Mouse (Mus musculus): ENCODE measurements around the gene Csnk2b. TPM values are rescaled to one million over a fixed set of nuclear protein-coding genes. Genes with fewer than 3 reads are reported as not detected.

Csnk2b gene
- 220 and 246 TPM in 2 replicates for polyA plus RNA-seq (2016; fragmentation: Nextera tagmentation; extraction: Ambion mirVana)

- peak within 1 kb of the TSS; percentile 94 for H3K27ac ChIP-seq
- no peaks in the 10 kb centered on the region for H3K27me3 ChIP-seq (ENCODE audit: insufficient read depth, poor library complexity, severe bottlenecking)
- DNase-seq (ENCODE audit: low spot score): no peak
- peaks cover 35% of the 10 kb centered on the region for H3K4me1 ChIP-seq
- peaks cover 48% of the 10 kb centered on the region for H3K36me3 ChIP-seq
- WGBS: under 1% methylated on average over 19 of the region's 19 CpGs
- H3K4me3 ChIP-seq: peak within 1 kb of the TSS; percentile 97
- no peaks in the 10 kb centered on the region for H3K9me3 ChIP-seq
These were observed at the start of gene Csnk2b for GRCm38 (mm10) chr17:35121871-35122303. Csnk2b (minus strand) TSS chr17:35122053.

- Histone ChIP-seq H3K4me1 (peaks cover 9% of the 10 kb centered on the region; the same call in 1 of the 2 replicates), H3K36me3 (no peaks in the 10 kb centered on the region), H3K27me3 (ENCODE audit: insufficient read depth, poor library complexity, severe bottlenecking) (peaks cover 15% of the 10 kb centered on the region; the same call in 1 of the 2 replicates), H3K27ac (no peak overlapping the region), H3K9me3 (no peaks in the 10 kb centered on the region), H3K4me3 (no peak overlapping the region)
- no peak for DNase-seq (ENCODE audit: low spot score)
- WGBS: 22% methylated on average over 4 of the region's 4 CpGs
These were observed 46.8 kb upstream of the Csnk2b start for GRCm38 (mm10) chr17:35168541-35169207.

GRCm38 (mm10) chr17:35167794-35168193 lies 45.9 kb upstream of the Csnk2b start:
- Histone ChIP-seq H3K27ac (no peak overlapping the region), H3K9me3 (no peaks in the 10 kb centered on the region), H3K4me1 (peaks cover 17% of the 10 kb centered on the region), H3K27me3 (ENCODE audit: insufficient read depth, poor library complexity, severe bottlenecking) (peaks cover 11% of the 10 kb centered on the region; the same call in 1 of the 2 replicates), H3K4me3 (no peak overlapping the region), H3K36me3 (peaks cover under 1% of the 10 kb centered on the region; the same call in 1 of the 2 replicates)
- 86% methylated on average over 7 of the region's 7 CpGs for WGBS
- DNase-seq (ENCODE audit: low spot score): no peak

GRCm38 (mm10) chr17:35166352-35167035 lies 44.6 kb upstream of the Csnk2b start:
- Histone ChIP-seq H3K9me3 (no peaks in the 10 kb centered on the region), H3K27ac (peak overlapping the region; percentile 100), H3K36me3 (peaks cover 13% of the 10 kb centered on the region), H3K27me3 (ENCODE audit: insufficient read depth, poor library complexity, severe bottlenecking) (no peaks in the 10 kb centered on the region), H3K4me1 (peaks cover 26% of the 10 kb centered on the region), H3K4me3 (no peak overlapping the region)
- 71% methylated on average over 8 of the region's 8 CpGs for WGBS
- no peak for DNase-seq (ENCODE audit: low spot score)

- DNase-seq (ENCODE audit: low spot score): no peak
- peaks cover 26% of the 10 kb centered on the region for H3K4me1 ChIP-seq
- WGBS: 29% methylated on average over 12 of the region's 12 CpGs
- H3K27ac ChIP-seq: peak overlapping the region; percentile 100
- no peaks in the 10 kb centered on the region for H3K9me3 ChIP-seq
- H3K36me3 ChIP-seq: peaks cover 22% of the 10 kb centered on the region
- peak overlapping the region; percentile 98 for H3K4me3 ChIP-seq
- no peaks in the 10 kb centered on the region for H3K27me3 ChIP-seq (ENCODE audit: insufficient read depth, poor library complexity, severe bottlenecking)
These were observed 43.8 kb upstream of the Csnk2b start for GRCm38 (mm10) chr17:35165451-35166155.

GRCm38 (mm10) chr17:35164568-35165450 lies 43.0 kb upstream of the Csnk2b start, which contains the start of gene Prrc2a:
Prrc2a (minus strand) TSS chr17:35164897.
- Histone ChIP-seq H3K4me3 (peak within 1 kb of the TSS; percentile 98), H3K27ac (peak within 1 kb of the TSS; percentile 100), H3K9me3 (no peaks in the 10 kb centered on the region), H3K4me1 (peaks cover 26% of the 10 kb centered on the region), H3K27me3 (ENCODE audit: insufficient read depth, poor library complexity, severe bottlenecking) (no peaks in the 10 kb centered on the region), H3K36me3 (peaks cover 30% of the 10 kb centered on the region)
- DNase-seq (ENCODE audit: low spot score): peak; percentile 99
- WGBS: under 1% methylated on average over 76 of the region's 89 CpGs

GRCm38 (mm10) chr17:35164218-35164567 lies 42.3 kb upstream of the Csnk2b start:
- Histone ChIP-seq H3K4me3 (peak overlapping the region; percentile 98), H3K27me3 (ENCODE audit: insufficient read depth, poor library complexity, severe bottlenecking) (no peaks in the 10 kb centered on the region), H3K36me3 (peaks cover 36% of the 10 kb centered on the region), H3K27ac (peak overlapping the region; percentile 100), H3K4me1 (peaks cover 26% of the 10 kb centered on the region), H3K9me3 (no peaks in the 10 kb centered on the region)
- 4% methylated on average over 28 of the region's 28 CpGs for WGBS
- no peak for DNase-seq (ENCODE audit: low spot score)

- 16% methylated on average over 8 of the region's 8 CpGs for WGBS
- H3K27ac ChIP-seq: peak overlapping the region; percentile 100
- H3K36me3 ChIP-seq: peaks cover 43% of the 10 kb centered on the region
- no peaks in the 10 kb centered on the region for H3K9me3 ChIP-seq
- no peaks in the 10 kb centered on the region for H3K27me3 ChIP-seq (ENCODE audit: insufficient read depth, poor library complexity, severe bottlenecking)
- peaks cover 26% of the 10 kb centered on the region for H3K4me1 ChIP-seq
- no peak for DNase-seq (ENCODE audit: low spot score)
- peak overlapping the region; percentile 98 for H3K4me3 ChIP-seq
These were observed 41.7 kb upstream of the Csnk2b start for GRCm38 (mm10) chr17:35163326-35164081.

- Histone ChIP-seq H3K36me3 (peaks cover 51% of the 10 kb centered on the region), H3K4me1 (peaks cover 26% of the 10 kb centered on the region), H3K4me3 (peak overlapping the region; percentile 98), H3K27ac (peak overlapping the region; percentile 62; the same call in 1 of the 2 replicates), H3K9me3 (no peaks in the 10 kb centered on the region), H3K27me3 (ENCODE audit: insufficient read depth, poor library complexity, severe bottlenecking) (no peaks in the 10 kb centered on the region)
- no peak for DNase-seq (ENCODE audit: low spot score)
- 69% methylated on average over 12 of the region's 12 CpGs for WGBS
These were observed 40.9 kb upstream of the Csnk2b start for GRCm38 (mm10) chr17:35162730-35163129.

GRCm38 (mm10) chr17:35162121-35162520 lies 40.3 kb upstream of the Csnk2b start:
- Histone ChIP-seq H3K36me3 (peaks cover 57% of the 10 kb centered on the region), H3K4me3 (peak overlapping the region; percentile 98), H3K4me1 (peaks cover 26% of the 10 kb centered on the region), H3K27ac (no peak overlapping the region), H3K9me3 (no peaks in the 10 kb centered on the region), H3K27me3 (ENCODE audit: insufficient read depth, poor library complexity, severe bottlenecking) (no peaks in the 10 kb centered on the region)
- 78% methylated on average over 14 of the region's 14 CpGs for WGBS
- no peak for DNase-seq (ENCODE audit: low spot score)

GRCm38 (mm10) chr17:35161421-35161820 lies 39.6 kb upstream of the Csnk2b start:
- Histone ChIP-seq H3K9me3 (no peaks in the 10 kb centered on the region), H3K27ac (no peak overlapping the region), H3K27me3 (ENCODE audit: insufficient read depth, poor library complexity, severe bottlenecking) (no peaks in the 10 kb centered on the region), H3K4me3 (no peak overlapping the region), H3K4me1 (peaks cover 24% of the 10 kb centered on the region), H3K36me3 (peaks cover 64% of the 10 kb centered on the region)
- DNase-seq (ENCODE audit: low spot score): no peak
- WGBS: 89% methylated on average over 11 of the region's 11 CpGs

Data from heart, embryonic 10.5 days (tissue).